Mouse (Mus musculus) midbrain, postnatal 0 days (tissue): ENCODE results near the gene Lysmd2. TPM values are rescaled to one million over a fixed set of nuclear protein-coding genes. Genes with fewer than 3 reads are reported as not detected.
A peak's percentile ranks its signal among the peaks of the same experiment; 100 is the strongest.

ENCODE experiments used
- ATAC-seq: fragments of 200-750 bp; cut with Nextera tagmentation; 2 replicates; pipeline ENCODE4 v1.8.0; 2017; ENCODE audit warnings: moderate number of reproducible peaks, mild to moderate bottlenecking, moderate TSS enrichment, moderate library complexity; ENCODE audit not compliant: low FRiP score
- DNase-seq: peaks from one replicate; pipeline ENCODE4 v3.0.0-alpha.2; 2015; ENCODE audit warnings: low spot score
- H3K27ac ChIP-seq: fragments of 300-500 bp; sonication (generic); 2 replicates; pipeline ENCODE4 v1.5.1; 2014; ENCODE audit warnings: low read depth, mild to moderate bottlenecking, low read length, mixed read lengths
- H3K27me3 ChIP-seq: fragments of 300-500 bp; sonication (generic); 2 replicates; pipeline ENCODE4 v1.6.1; 2014; ENCODE audit warnings: low read length, control low read depth, mixed read lengths; ENCODE audit not compliant: insufficient read depth
- H3K36me3 ChIP-seq: fragments of 300-500 bp; sonication (generic); 2 replicates; pipeline ENCODE4 v1.6.1; 2014; ENCODE audit warnings: low read length, control low read depth, mixed read lengths; ENCODE audit not compliant: insufficient read depth
- H3K4me1 ChIP-seq: fragments of 300-500 bp; sonication (generic); 2 replicates; pipeline ENCODE4 v1.6.1; 2014; ENCODE audit warnings: mild to moderate bottlenecking, control low read depth, antibody characterized with exemption, low read length, mixed read lengths; ENCODE audit not compliant: insufficient read depth
- H3K4me2 ChIP-seq: fragments of 300-500 bp; sonication (generic); 2 replicates; pipeline ENCODE4 v1.6.1; 2014; ENCODE audit warnings: low read depth, mild to moderate bottlenecking, low read length, mixed read lengths; ENCODE audit not compliant: poor library complexity, severe bottlenecking
- H3K4me3 ChIP-seq: fragments of 300-500 bp; sonication (generic); 2 replicates; pipeline ENCODE4 v1.5.1; 2014; ENCODE audit warnings: low read depth, mild to moderate bottlenecking, low read length, moderate library complexity
- H3K9ac ChIP-seq: fragments of 300-500 bp; sonication (generic); replicated peaks from 2 replicates; pipeline ENCODE4 v1.6.1; 2014; ENCODE audit warnings: mild to moderate bottlenecking, low read length, moderate library complexity, mixed read lengths; ENCODE audit not compliant: poor library complexity, severe bottlenecking
- H3K9me3 ChIP-seq: fragments of 300-500 bp; sonication (generic); 2 replicates; pipeline ENCODE4 v1.6.1; 2016; ENCODE audit warnings: low read length, control low read depth
- CTCF ChIP-seq: IDR thresholded peaks from 2 replicates; pipeline ENCODE4 v1.5.1; 2016; ENCODE audit warnings: antibody characterized with exemption, mild to moderate bottlenecking
- WGBS: fragments of 180-500 bp; shearing (Covaris S2); extraction: QIAGEN DNeasy Blood & Tissue Kit; methylation state at CpG from one replicate; pipeline ENCODE4 v1.1.7; 2014; 5-methylcytosine and 5-hydroxymethylcytosine counted together
- polyA plus RNA-seq: library from polyadenylated mRNA; unstranded; fragments of >200 nt; fragmentation: Nextera tagmentation; extraction: Ambion mirVana; gene quantifications from 2 replicates; pipeline ENCODE4 v1.2.1, GENCODE M21; 2015
- total RNA-seq: library from RNA; depleted of rRNA; stranded (reverse); fragments of >200 nt; gene quantifications from 2 replicates; pipeline ENCODE4 v1.2.3, GENCODE M21; 2014

Gene Lysmd2
- total and polyA plus RNA-seq, 2 experiments from 2014 or later: 32.4 to 33.6 TPM

DNA sequence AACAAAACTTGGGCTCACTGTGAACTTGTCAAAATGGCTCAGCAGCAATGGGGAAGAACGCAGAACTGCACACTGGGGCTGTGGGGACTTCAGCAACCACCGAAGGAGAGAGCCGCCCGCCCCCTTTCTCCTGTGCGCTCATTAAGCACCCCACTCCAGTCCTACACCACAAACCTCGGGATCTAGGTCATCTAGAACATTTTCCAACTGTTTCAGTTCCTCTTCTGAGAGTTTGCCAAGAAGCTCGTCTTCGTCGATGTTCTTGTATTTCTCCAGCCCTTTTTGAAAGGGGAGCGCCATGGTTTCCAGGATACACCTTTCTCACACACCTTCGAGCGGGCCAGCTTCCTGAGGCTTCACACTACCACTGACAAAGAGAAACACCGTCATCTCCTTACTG, 28.5 kb upstream of the Lysmd2 start:
- no peak for TF ChIP-seq CTCF
- peaks cover 24% of the 10 kb centered on the region for H3K36me3 ChIP-seq
- no peak for ATAC-seq
- no peak overlapping the region for H3K9ac ChIP-seq
- no peaks in the 10 kb centered on the region for H3K27me3 ChIP-seq
- 86% methylated on average over 13 of the region's 13 CpGs for WGBS
- H3K4me3 ChIP-seq: no peak overlapping the region
- H3K4me2 ChIP-seq: no peak overlapping the region
- peaks cover 3% of the 10 kb centered on the region; the same call in 1 of the 2 replicates for H3K4me1 ChIP-seq
- no peak overlapping the region for H3K27ac ChIP-seq
- DNase-seq: no peak
- H3K9me3 ChIP-seq: no peaks in the 10 kb centered on the region

GRCm38 (mm10) chr9:75597596-75597995, 27.9 kb upstream of the Lysmd2 start:
- Histone ChIP-seq H3K9ac (no peak overlapping the region), H3K9me3 (no peaks in the 10 kb centered on the region), H3K27me3 (no peaks in the 10 kb centered on the region), H3K27ac (no peak overlapping the region), H3K4me2 (no peak overlapping the region), H3K4me1 (peaks cover 3% of the 10 kb centered on the region; the same call in 1 of the 2 replicates), H3K4me3 (no peak overlapping the region), H3K36me3 (peaks cover 19% of the 10 kb centered on the region)
- no peak for TF ChIP-seq CTCF
- WGBS: 69% methylated on average over 4 of the region's 4 CpGs
- no peak for DNase-seq
- no peak for ATAC-seq

DNA sequence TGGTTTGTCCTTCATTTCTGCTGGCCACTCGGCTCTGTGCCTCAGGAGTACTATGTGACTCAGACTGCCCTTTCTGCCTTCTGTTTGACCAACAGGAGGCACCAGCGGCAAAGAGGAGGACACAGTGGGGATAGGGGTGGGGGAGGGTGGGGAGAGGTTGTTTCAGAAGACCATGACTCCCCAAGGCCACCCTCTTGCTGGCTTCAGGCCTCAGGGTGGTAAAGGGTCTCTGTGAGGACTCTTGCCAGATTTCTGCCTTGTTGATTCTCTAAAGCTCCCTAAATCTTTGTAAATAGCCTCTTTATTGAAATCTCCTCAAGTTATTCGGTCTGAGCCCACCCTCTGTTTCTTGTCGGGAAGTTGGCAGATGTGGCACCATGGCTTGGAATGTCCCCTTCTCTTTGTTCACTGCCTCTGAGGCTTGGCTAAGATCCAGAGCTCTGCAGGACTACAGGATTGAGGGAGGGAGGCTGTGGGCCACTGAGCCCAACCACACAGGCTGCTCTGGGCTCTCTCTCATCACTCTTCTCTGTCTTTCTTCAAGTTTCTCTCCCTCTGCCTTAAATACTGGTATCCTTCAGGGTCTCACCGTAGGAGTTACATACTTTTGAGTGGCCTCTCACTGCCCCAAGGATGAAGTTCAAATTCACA, 26.2 kb upstream of the Lysmd2 start:
- peak; percentile 88 for ATAC-seq
- Histone ChIP-seq H3K36me3 (peaks cover 7% of the 10 kb centered on the region), H3K4me2 (no peak overlapping the region), H3K4me1 (peaks cover 3% of the 10 kb centered on the region; the same call in 1 of the 2 replicates), H3K9me3 (no peaks in the 10 kb centered on the region), H3K27me3 (no peaks in the 10 kb centered on the region), H3K9ac (no peak overlapping the region), H3K4me3 (no peak overlapping the region), H3K27ac (peak overlapping the region; percentile 32)
- DNase-seq: peak; percentile 95
- 24% methylated on average over 5 of the region's 5 CpGs for WGBS
- TF ChIP-seq CTCF: peak; percentile 62

DNA sequence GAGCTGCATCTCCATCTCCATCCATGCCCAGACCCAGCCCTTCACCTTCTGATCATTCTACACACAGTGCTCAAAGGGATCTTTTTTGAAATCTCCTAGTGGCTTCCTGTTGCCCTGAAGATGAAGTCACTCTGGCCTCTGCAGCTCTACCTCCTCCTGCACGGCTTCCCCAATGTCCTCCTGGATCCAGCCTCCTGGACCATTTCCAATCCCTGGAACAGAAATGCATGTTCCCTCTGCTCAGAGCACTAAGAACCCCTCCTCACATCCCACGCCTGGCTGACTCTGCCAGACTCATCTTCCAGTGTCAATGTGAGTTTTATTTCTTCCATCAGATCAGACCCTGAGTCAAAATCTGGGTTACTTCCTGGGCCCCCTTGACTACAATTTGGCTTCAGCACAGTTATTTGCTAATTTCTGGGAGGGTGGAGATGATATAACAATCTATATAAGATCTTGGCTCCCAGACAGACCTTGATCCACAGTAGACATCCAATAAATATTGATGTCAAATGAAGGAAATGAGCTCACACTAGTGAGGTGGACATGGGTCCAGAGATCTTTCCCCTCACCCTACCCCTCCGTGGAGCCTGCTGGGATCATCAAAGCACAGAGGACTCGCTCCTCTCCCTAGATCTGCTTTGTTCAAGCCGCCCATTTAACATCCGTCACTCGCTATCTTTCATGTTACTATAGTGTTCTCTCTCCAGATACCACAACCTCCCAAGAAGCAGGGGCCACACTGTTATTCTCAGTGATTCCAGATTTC, 25.2 kb upstream of the Lysmd2 start:
- ATAC-seq: no peak
- WGBS: 64% methylated on average over 7 of the region's 7 CpGs

GRCm38 (mm10) chr9:75601510-75601909, 24.0 kb upstream of the Lysmd2 start:
- H3K36me3 ChIP-seq: no peaks in the 10 kb centered on the region
- ATAC-seq: no peak
- H3K4me3 ChIP-seq: no peak overlapping the region
- H3K4me1 ChIP-seq: peaks cover 3% of the 10 kb centered on the region; the same call in 1 of the 2 replicates
- no peaks in the 10 kb centered on the region for H3K9me3 ChIP-seq
- no peak overlapping the region for H3K4me2 ChIP-seq
- DNase-seq: no peak
- no peaks in the 10 kb centered on the region for H3K27me3 ChIP-seq
- H3K9ac ChIP-seq: no peak overlapping the region
- TF ChIP-seq CTCF: no peak
- no peak overlapping the region for H3K27ac ChIP-seq
- 68% methylated on average over 12 of the region's 12 CpGs for WGBS

More for the DNA sequence above, 25.2 kb upstream of the Lysmd2 start:
- H3K4me2 ChIP-seq: no peak overlapping the region
- H3K4me3 ChIP-seq: no peak overlapping the region
- no peaks in the 10 kb centered on the region for H3K9me3 ChIP-seq
- no peak for TF ChIP-seq CTCF
- H3K27me3 ChIP-seq: no peaks in the 10 kb centered on the region
- H3K27ac ChIP-seq: 0 out of 2 replicates have a peak overlapping the region, but pooled peaks have one; percentile 18
- H3K9ac ChIP-seq: no peak overlapping the region
- no peaks in the 10 kb centered on the region for H3K36me3 ChIP-seq
- peaks cover 3% of the 10 kb centered on the region; the same call in 1 of the 2 replicates for H3K4me1 ChIP-seq
- peak; percentile 66 for DNase-seq

DNA sequence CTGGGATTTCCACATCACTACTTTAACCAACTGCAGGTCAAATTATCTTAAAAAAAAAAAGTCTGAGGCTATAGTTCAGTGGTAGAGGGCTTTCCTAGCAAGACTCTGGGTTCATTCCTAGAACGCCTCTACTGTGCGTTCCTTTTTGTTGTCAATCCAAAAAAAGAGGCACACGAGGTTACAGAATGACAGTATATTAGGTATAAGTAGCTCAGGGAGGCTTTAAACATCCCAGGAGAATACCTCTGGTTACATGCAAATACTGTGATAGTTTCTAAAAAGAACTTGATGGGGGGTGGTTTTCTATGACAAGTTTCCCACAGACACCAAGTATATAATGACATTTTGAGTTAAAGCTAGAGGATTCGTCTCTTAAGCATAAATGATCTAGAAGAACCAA, 18.0 kb upstream of the Lysmd2 start:
- no peak for TF ChIP-seq CTCF
- WGBS: 84% methylated on average over 4 of the region's 4 CpGs
- H3K36me3 ChIP-seq: no peaks in the 10 kb centered on the region
- no peaks in the 10 kb centered on the region for H3K4me1 ChIP-seq
- DNase-seq (no peak), ATAC-seq (no peak)
- H3K9me3 ChIP-seq: no peaks in the 10 kb centered on the region
- no peak overlapping the region for H3K4me3 ChIP-seq
- no peaks in the 10 kb centered on the region for H3K27me3 ChIP-seq
- H3K4me2 ChIP-seq: no peak overlapping the region
- H3K27ac ChIP-seq: no peak overlapping the region
- no peak overlapping the region for H3K9ac ChIP-seq
